Mouse (Mus musculus) intestine, postnatal 0 days (tissue): ENCODE results near the gene Gpr135. TPM values are rescaled to one million over a fixed set of nuclear protein-coding genes. Genes with fewer than 3 reads are reported as not detected.

Experiments used
- ATAC-seq: fragments of 200-750 bp; cut with Nextera tagmentation; 2 replicates; pipeline ENCODE4 v1.8.0; 2017; ENCODE audit warnings: mild to moderate bottlenecking, moderate TSS enrichment, moderate library complexity
- H3K27ac ChIP-seq: fragments of 300-500 bp; sonication (generic); 2 replicates; pipeline ENCODE4 v1.5.1; 2014; ENCODE audit warnings: mild to moderate bottlenecking, low read depth, low read length, moderate library complexity
- H3K27me3 ChIP-seq: fragments of 300-500 bp; sonication (generic); replicated peaks from 2 replicates; pipeline ENCODE4 v1.6.1; 2014; ENCODE audit warnings: low read length, mixed read lengths; ENCODE audit not compliant: control insufficient read depth, insufficient read depth
- H3K36me3 ChIP-seq: fragments of 300-500 bp; sonication (generic); 2 replicates; pipeline ENCODE4 v1.6.1; 2014; ENCODE audit warnings: mild to moderate bottlenecking, moderate library complexity; ENCODE audit not compliant: control insufficient read depth, insufficient read depth
- H3K4me1 ChIP-seq: fragments of 300-500 bp; sonication (generic); replicated peaks from 2 replicates; pipeline ENCODE4 v1.6.1; 2014; ENCODE audit warnings: antibody characterized with exemption, low read length, mixed read lengths; ENCODE audit not compliant: control insufficient read depth, insufficient read depth
- H3K4me2 ChIP-seq: fragments of 300-500 bp; sonication (generic); replicated peaks from 2 replicates; pipeline ENCODE4 v1.6.1; 2014; ENCODE audit warnings: low read depth, mild to moderate bottlenecking, moderate library complexity
- H3K4me3 ChIP-seq: fragments of 300-500 bp; sonication (generic); 2 replicates; pipeline ENCODE4 v1.5.1; 2014; ENCODE audit warnings: low read depth, low read length
- H3K9ac ChIP-seq: fragments of 300-500 bp; sonication (generic); 2 replicates; pipeline ENCODE4 v1.6.1; 2014; ENCODE audit warnings: mild to moderate bottlenecking, low read depth, low read length
- H3K9me3 ChIP-seq: fragments of 300-500 bp; sonication (generic); 2 replicates; pipeline ENCODE4 v1.6.1; 2016; ENCODE audit warnings: mixed run types; ENCODE audit not compliant: control insufficient read depth
- CTCF ChIP-seq: sonication (generic); IDR thresholded peaks from 2 replicates; pipeline ENCODE4 v1.5.1; 2016; ENCODE audit warnings: low read depth, mild to moderate bottlenecking, control low read depth, antibody characterized with exemption, moderate library complexity
- WGBS: fragments of 180-500 bp; shearing (Covaris S2); extraction: QIAGEN DNeasy Blood & Tissue Kit; methylation state at CpG from one replicate; pipeline ENCODE4 v1.1.7; 2014; 5-methylcytosine and 5-hydroxymethylcytosine counted together
- polyA plus RNA-seq: library from polyadenylated mRNA; unstranded; fragments of >200 nt; fragmentation: Nextera tagmentation; extraction: Ambion mirVana; gene quantifications from 2 replicates; pipeline ENCODE4 v1.2.1, GENCODE M21; 2015

The Gpr135 gene
- 0.65 and 0.98 TPM in 2 replicates for polyA plus RNA-seq

- Histone ChIP-seq H3K4me2 (peak within 1 kb of the TSS; percentile 97), H3K27me3 (peaks cover 20% of the 10 kb centered on the region), H3K9me3 (no peaks in the 10 kb centered on the region), H3K9ac (peak within 1 kb of the TSS; percentile 35; the same call in 1 of the 2 replicates), H3K36me3 (peaks cover 3% of the 10 kb centered on the region; the same call in 1 of the 2 replicates), H3K27ac (no peak within 1 kb of the TSS), H3K4me1 (no peaks in the 10 kb centered on the region), H3K4me3 (peak within 1 kb of the TSS; percentile 55)
- peak; percentile 72 for ATAC-seq
- WGBS = under 1% methylated on average over 89 of the region's 94 CpGs
- peak; percentile 94 for TF ChIP-seq CTCF
Measured at GRCm38 (mm10) chr12:72070327-72071269, at the start of gene Gpr135. Gene Gpr135, minus strand, starts transcription at chr12:72071125.

DNA sequence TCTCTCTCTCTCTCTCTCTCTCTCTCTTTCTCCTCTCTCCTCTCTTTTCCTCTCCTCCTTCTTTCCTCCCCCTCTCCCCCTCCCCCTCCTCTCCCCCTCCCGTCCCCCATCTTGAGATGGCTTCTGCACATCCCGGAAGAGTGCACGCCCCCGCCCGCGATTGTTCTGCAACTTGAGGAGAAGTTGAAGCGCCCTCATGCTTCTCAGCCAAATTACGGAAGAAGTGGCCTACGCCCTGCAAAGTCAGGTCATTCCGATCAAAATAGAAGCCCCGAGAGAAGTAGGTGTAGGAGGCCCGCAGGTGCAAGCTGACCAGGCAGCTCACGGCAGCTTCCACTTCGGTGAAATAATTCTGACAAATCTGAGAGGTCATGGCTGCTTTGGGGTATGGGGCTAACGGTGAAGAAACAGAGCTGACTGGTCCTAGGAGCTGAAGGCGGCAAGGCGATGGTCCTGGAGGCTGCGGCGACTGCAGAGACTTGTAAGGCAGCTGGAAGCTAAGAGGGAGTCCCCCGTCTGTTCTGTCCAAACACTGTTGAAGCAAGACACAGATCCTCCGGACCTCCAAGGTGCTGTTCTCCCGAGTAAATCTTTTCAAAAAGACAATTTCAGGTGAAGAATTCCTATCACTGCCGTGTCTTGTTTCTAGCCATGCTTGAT lies 44.9 kb upstream of the Gpr135 start:
- ATAC-seq = no peak
- Histone ChIP-seq H3K9ac (no peak overlapping the region), H3K4me1 (no peaks in the 10 kb centered on the region; the same call in 1 of the 2 replicates), H3K4me3 (no peak overlapping the region), H3K4me2 (no peak overlapping the region), H3K36me3 (no peaks in the 10 kb centered on the region), H3K27me3 (no peaks in the 10 kb centered on the region), H3K27ac (no peak overlapping the region), H3K9me3 (no peaks in the 10 kb centered on the region)
- no peak for TF ChIP-seq CTCF
- WGBS = 70% methylated on average over 22 of the region's 23 CpGs

- no peak overlapping the region for H3K27ac ChIP-seq
- no peaks in the 10 kb centered on the region for H3K27me3 ChIP-seq
- H3K36me3 ChIP-seq = no peaks in the 10 kb centered on the region
- H3K9ac ChIP-seq = no peak overlapping the region
- H3K9me3 ChIP-seq = no peaks in the 10 kb centered on the region
- ATAC-seq = no peak
- no peak overlapping the region for H3K4me2 ChIP-seq
- no peak for TF ChIP-seq CTCF
- no peaks in the 10 kb centered on the region; the same call in 1 of the 2 replicates for H3K4me1 ChIP-seq
- 76% methylated on average over 6 of the region's 6 CpGs for WGBS
- no peak overlapping the region for H3K4me3 ChIP-seq
Measured at GRCm38 (mm10) chr12:72115126-72115525, 44.2 kb upstream of the Gpr135 start.

DNA sequence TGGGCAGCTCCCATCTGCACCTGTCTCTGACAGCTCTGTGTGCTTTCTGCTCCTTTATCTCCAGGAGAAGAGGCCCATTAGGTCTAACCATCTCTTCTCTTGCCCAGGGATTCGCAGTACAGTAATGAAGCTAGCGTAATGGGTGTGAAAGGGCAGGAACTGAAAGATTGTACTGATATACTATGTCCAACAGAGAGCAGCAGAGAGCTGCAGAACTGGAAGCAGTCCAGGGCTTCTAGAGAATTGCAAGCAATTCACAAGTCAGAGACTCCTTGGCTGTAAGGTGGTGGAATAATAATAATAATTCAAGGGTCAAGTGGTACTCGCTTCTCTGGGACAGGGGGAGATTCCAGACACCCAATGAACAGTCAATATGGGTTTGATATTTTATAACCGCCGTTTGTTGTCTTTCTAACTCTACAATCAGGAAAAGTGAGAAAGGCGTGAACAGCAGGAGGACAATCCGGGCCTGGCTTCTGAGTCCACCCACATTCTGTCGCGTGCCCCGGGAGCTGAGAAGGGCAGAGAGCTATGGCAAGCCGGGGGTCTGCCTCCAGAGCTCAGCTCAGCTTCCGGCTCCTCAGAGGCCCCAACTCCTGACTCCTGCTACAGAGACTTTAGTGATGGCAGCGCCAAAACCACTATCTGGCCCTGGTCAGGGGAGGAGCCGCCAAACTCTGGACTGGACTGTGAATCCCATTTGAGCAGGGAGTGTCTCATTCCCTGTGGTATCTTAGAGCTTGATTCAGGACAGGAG lies 33.8 kb upstream of the Gpr135 start:
- H3K9ac ChIP-seq = no peak overlapping the region
- WGBS = 28% methylated on average over 14 of the region's 14 CpGs
- ATAC-seq = no peak

GRCm38 (mm10) chr12:72104027-72104426 lies 33.1 kb upstream of the Gpr135 start:
- H3K9me3 ChIP-seq = no peaks in the 10 kb centered on the region
- H3K4me2 ChIP-seq = no peak overlapping the region
- 77% methylated on average over 5 of the region's 5 CpGs for WGBS
- H3K27me3 ChIP-seq = no peaks in the 10 kb centered on the region
- no peak overlapping the region for H3K4me3 ChIP-seq
- H3K4me1 ChIP-seq = no peaks in the 10 kb centered on the region
- TF ChIP-seq CTCF = no peak
- H3K9ac ChIP-seq = no peak overlapping the region
- ATAC-seq = no peak
- peaks cover 14% of the 10 kb centered on the region for H3K36me3 ChIP-seq
- no peak overlapping the region for H3K27ac ChIP-seq

More for the DNA sequence above, 33.8 kb upstream of the Gpr135 start:
- no peak overlapping the region for H3K4me3 ChIP-seq
- no peak overlapping the region for H3K27ac ChIP-seq
- H3K4me2 ChIP-seq = 0 out of 2 replicates have a peak overlapping the region, but pooled peaks have one; percentile 9
- peaks cover 12% of the 10 kb centered on the region for H3K36me3 ChIP-seq
- peak; percentile 94 for TF ChIP-seq CTCF
- no peaks in the 10 kb centered on the region for H3K27me3 ChIP-seq
- no peaks in the 10 kb centered on the region for H3K4me1 ChIP-seq
- H3K9me3 ChIP-seq = no peaks in the 10 kb centered on the region
